Mouse (Mus musculus) intestine, embryonic 15.5 days (tissue): ENCODE measurements around the gene Hira. TPM values are rescaled to one million over a fixed set of nuclear protein-coding genes. Genes with fewer than 3 reads are reported as not detected.

Experiments used
- ATAC-seq: fragments of 200-750 bp; cut with Nextera tagmentation; 2 replicates; pipeline ENCODE4 v1.8.0; 2017; ENCODE audit warnings: moderate TSS enrichment, moderate library complexity
- H3K27ac ChIP-seq: fragments of 300-500 bp; sonication (generic); 2 replicates; pipeline ENCODE4 v1.5.1; 2015; ENCODE audit warnings: mild to moderate bottlenecking, inconsistent platforms
- H3K27me3 ChIP-seq: fragments of 300-500 bp; sonication (generic); replicated peaks from 2 replicates; pipeline ENCODE4 v1.6.1; 2015; ENCODE audit warnings: inconsistent platforms
- H3K36me3 ChIP-seq: fragments of 300-500 bp; sonication (generic); 2 replicates; pipeline ENCODE4 v1.6.1; 2015; ENCODE audit warnings: inconsistent platforms
- H3K4me1 ChIP-seq: fragments of 300-500 bp; sonication (generic); replicated peaks from 2 replicates; pipeline ENCODE4 v1.6.1; 2015; ENCODE audit warnings: inconsistent platforms
- H3K4me2 ChIP-seq: fragments of 300-500 bp; sonication (generic); replicated peaks from 2 replicates; pipeline ENCODE4 v1.6.1; 2015; ENCODE audit warnings: mild to moderate bottlenecking, inconsistent platforms
- H3K4me3 ChIP-seq: fragments of 300-500 bp; sonication (generic); replicated peaks from 2 replicates; pipeline ENCODE4 v1.5.1; 2015; ENCODE audit warnings: inconsistent platforms
- H3K9ac ChIP-seq: fragments of 300-500 bp; sonication (generic); 2 replicates; pipeline ENCODE4 v1.6.1; 2015; ENCODE audit warnings: inconsistent platforms
- H3K9me3 ChIP-seq: fragments of 300-500 bp; sonication (generic); 2 replicates; pipeline ENCODE4 v1.6.1; 2016; ENCODE audit warnings: inconsistent platforms
- WGBS: fragments of 180-500 bp; shearing (Covaris S2); methylation state at CpG from one replicate; pipeline ENCODE4 v1.1.7; 2015; 5-methylcytosine and 5-hydroxymethylcytosine counted together
- polyA plus RNA-seq: library from polyadenylated mRNA; unstranded; fragments of >200 nt; fragmentation: Nextera tagmentation; extraction: Ambion mirVana; gene quantifications from 2 replicates; pipeline ENCODE4 v1.2.1, GENCODE M21; 2015

Gene Hira
- polyA plus RNA-seq, 1 experiment from 2014 or later = 12.3 TPM

DNA sequence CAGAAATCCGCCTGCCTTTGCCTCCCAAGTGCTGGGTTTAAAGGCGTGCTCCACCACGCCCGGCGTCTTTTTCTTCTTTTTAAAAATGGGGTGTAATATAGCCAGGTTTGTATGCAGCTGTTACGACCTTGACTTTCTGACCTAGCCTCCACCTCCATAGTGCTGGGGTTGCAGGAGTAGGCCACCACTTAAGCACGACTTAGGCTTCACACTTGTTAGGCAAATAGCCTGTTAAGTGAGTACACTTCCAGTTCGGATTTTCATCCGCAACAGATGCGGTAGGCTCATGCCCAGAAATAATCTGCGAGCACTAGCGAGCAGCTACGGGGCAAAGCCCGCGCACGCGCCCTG is 771 bp upstream of the Hira start:
- H3K9ac ChIP-seq = peak overlapping the region; percentile 87
- peak overlapping the region; percentile 85 for H3K4me2 ChIP-seq
- peak overlapping the region; percentile 98 for H3K4me3 ChIP-seq
- peak; percentile 30 for ATAC-seq
- H3K9me3 ChIP-seq = no peaks in the 10 kb centered on the region
- no peaks in the 10 kb centered on the region for H3K4me1 ChIP-seq
- under 1% methylated on average over 17 of the region's 17 CpGs for WGBS
- peaks cover 20% of the 10 kb centered on the region for H3K36me3 ChIP-seq
- H3K27me3 ChIP-seq = no peaks in the 10 kb centered on the region
- H3K27ac ChIP-seq = peak overlapping the region; percentile 96

DNA sequence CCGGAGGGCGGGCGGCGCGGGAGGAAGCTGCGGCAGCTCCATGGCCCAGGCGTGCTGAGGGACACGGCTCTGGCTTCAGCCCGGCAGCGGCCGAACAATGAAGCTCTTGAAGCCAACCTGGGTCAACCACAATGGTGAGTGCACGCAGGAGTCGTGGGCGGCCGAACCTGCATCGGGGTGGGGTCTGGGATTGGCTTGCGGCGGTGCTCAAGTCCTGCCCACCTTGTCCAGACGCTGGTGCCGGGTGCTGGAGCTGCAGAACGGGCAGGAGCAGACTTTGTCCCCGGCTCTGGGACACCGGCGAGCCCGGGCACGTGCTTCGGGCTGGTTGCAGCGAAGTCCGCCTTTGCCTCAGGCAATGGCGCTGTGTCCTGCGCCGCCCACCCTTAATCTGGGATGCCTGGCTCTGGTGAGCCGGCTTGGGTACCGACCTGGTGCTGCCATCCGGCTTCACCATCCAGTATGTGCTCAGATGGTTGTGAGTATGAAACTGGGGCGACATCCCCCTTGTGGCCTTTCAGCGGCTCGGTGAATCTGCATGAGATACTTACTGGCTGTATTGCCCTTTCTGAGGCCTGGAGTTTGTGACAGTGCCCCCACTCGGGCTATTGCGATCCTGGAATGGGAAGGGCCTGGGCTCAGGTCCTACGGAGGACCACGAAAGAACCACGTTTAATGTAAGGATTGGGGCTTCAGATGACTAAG is 701 bp downstream of the Hira start:
- peak overlapping the region; percentile 98 for H3K4me3 ChIP-seq
- no peaks in the 10 kb centered on the region for H3K9me3 ChIP-seq
- H3K27me3 ChIP-seq = no peaks in the 10 kb centered on the region
- under 1% methylated on average over 43 of the region's 43 CpGs for WGBS
- H3K36me3 ChIP-seq = peaks cover 8% of the 10 kb centered on the region; the same call in 1 of the 2 replicates
- peak overlapping the region; percentile 87 for H3K9ac ChIP-seq
- no peaks in the 10 kb centered on the region for H3K4me1 ChIP-seq
- peak overlapping the region; percentile 96 for H3K27ac ChIP-seq
- peak overlapping the region; percentile 85 for H3K4me2 ChIP-seq
- peak; percentile 48 for ATAC-seq

DNA sequence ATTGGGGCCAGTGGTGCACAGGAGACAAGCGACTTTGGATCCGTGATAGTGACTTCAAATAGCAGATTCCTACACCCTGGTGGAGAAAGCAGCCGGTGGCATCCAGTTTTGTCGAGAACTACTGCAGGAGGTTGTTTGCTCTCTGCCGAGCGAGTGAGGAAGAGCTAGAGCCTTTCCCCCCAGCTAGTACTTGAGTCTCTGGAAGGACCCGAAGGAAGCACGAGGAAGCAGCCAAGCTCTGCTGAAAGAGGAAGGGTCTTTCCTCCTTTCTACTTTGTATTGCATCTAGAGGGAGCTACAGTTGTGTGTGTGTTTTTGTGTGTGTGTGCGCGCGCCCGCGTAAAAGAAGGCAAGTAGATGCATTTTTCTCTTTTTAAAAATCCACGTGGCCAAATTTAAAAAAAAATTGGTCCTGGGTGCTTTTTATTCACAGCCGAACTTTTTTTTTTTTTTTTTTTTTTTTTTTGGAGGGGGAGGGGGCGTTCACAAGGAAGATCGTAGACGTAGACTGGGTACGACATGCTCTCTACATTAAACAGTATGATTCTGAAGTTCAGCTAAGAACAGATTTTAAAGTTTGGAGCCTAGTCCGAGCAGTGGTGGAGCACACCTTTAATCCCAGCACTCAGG is 1.4 kb downstream of the Hira start:
- peak overlapping the region; percentile 85 for H3K4me2 ChIP-seq
- H3K27me3 ChIP-seq = no peaks in the 10 kb centered on the region
- WGBS = 15% methylated on average over 20 of the region's 20 CpGs
- no peaks in the 10 kb centered on the region for H3K9me3 ChIP-seq
- H3K9ac ChIP-seq = peak overlapping the region; percentile 87
- ATAC-seq = peak; percentile 0; the same call in 1 of the 2 replicates
- H3K4me1 ChIP-seq = no peaks in the 10 kb centered on the region
- peak overlapping the region; percentile 96 for H3K27ac ChIP-seq
- H3K36me3 ChIP-seq = peaks cover 6% of the 10 kb centered on the region; the same call in 1 of the 2 replicates
- peak overlapping the region; percentile 98 for H3K4me3 ChIP-seq

DNA sequence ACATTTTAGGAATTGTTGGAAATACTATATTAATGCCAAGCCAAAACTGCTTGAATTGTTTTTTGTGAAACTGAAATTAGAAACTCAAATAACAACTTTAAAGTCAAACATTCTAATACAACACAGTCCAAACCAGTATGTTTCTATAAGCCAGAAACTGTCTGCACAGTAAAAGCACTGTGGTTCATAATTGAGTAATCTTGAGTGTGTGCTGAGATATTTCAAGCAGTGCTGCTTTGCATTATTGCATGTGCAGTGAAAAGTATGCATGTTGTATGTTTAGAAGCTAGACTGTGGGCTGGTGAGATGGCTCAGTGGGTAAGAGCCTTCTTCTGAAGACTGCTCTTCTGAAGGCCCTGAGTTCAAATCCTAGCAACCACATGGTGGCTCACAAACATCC is 7.2 kb downstream of the Hira start:
- Histone ChIP-seq H3K9ac (no peak overlapping the region), H3K9me3 (no peaks in the 10 kb centered on the region), H3K4me1 (no peaks in the 10 kb centered on the region), H3K27ac (no peak overlapping the region), H3K36me3 (no peaks in the 10 kb centered on the region; the same call in 1 of the 2 replicates), H3K4me2 (no peak overlapping the region), H3K4me3 (no peak overlapping the region), H3K27me3 (no peaks in the 10 kb centered on the region)
- ATAC-seq = no peak

DNA sequence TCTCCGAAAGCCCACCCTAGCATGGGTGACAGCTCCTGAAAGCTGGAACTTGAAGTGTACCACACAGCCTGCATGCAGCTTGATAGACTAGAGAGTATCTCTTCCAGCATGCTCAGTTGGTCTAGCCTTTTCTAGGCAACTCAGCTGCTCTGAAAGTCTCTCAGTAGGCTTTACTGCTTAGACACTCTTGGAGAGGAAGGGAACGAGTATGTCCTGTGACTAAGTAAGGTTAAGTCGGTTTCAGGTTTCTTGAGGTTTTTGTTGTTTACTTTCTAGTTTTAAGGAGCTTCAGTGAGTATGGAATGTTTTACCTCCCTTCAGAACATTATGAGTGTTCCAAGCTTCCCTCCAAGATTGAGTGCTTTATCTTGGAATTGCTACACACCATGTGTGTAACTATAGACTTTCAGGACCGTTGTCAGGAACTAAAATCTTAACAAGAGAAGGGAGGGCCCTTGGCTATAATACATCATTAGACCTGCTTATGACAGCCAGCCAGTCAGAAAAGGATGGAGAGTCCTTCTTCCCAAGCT is 17.1 kb downstream of the Hira start:
- Histone ChIP-seq H3K36me3 (0 out of 2 replicates have a peak, but pooled peaks cover 6% of the 10 kb centered on the region), H3K27me3 (no peaks in the 10 kb centered on the region), H3K4me3 (no peak overlapping the region), H3K4me2 (no peak overlapping the region), H3K9ac (no peak overlapping the region), H3K9me3 (no peaks in the 10 kb centered on the region), H3K4me1 (no peaks in the 10 kb centered on the region), H3K27ac (no peak overlapping the region)
- WGBS = 67% methylated on average over 4 of the region's 4 CpGs
- ATAC-seq = no peak

DNA sequence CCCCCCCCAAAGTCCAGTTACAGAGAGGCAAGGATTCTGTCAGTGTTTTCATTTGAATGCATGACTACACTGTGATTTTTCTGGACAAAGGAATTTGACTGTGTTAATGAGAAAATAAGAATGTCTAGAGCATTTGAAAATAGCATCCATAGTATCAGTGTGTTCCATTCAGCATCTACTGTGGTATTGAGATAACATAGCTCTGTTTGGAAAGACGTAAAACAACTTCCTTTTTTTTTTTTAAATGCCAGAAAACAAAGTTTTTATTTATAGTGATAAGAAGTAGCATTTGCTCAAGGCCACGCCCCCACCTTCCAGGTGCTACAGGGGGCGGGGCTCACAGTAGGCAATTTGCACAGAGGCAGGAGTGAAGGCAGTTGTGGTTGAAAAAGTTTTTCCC is 18.4 kb downstream of the Hira start:
- Histone ChIP-seq H3K27me3 (no peaks in the 10 kb centered on the region), H3K4me3 (no peak overlapping the region), H3K4me1 (no peaks in the 10 kb centered on the region), H3K4me2 (no peak overlapping the region), H3K9ac (no peak overlapping the region), H3K36me3 (peaks cover 10% of the 10 kb centered on the region; the same call in 1 of the 2 replicates), H3K27ac (no peak overlapping the region), H3K9me3 (no peaks in the 10 kb centered on the region)
- ATAC-seq = no peak
- 78% methylated on average over 3 of the region's 3 CpGs for WGBS

DNA sequence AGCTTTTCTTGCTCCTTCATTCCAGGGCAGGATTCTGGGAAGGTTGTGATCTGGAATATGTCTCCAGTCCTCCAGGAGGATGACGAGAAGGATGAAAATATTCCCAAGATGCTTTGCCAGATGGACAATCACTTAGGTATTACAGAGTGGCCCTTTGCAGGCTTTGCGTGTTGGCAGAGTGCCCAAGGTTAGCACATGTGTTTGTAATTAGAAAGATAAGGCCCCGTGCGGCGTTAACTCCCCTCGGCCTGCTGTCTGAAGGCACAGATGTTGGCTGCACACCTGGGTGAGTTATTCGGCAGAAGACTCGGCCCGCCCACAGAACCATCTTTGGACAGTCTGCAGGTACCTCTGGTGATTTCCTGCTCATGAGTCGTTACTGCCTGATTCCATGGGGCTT is 19.6 kb downstream of the Hira start:
- Histone ChIP-seq H3K4me1 (no peaks in the 10 kb centered on the region), H3K27me3 (no peaks in the 10 kb centered on the region), H3K36me3 (peaks cover 10% of the 10 kb centered on the region; the same call in 1 of the 2 replicates), H3K4me3 (no peak overlapping the region), H3K27ac (no peak overlapping the region), H3K4me2 (no peak overlapping the region), H3K9ac (no peak overlapping the region), H3K9me3 (no peaks in the 10 kb centered on the region)
- ATAC-seq = no peak
- 74% methylated on average over 10 of the region's 10 CpGs for WGBS

DNA sequence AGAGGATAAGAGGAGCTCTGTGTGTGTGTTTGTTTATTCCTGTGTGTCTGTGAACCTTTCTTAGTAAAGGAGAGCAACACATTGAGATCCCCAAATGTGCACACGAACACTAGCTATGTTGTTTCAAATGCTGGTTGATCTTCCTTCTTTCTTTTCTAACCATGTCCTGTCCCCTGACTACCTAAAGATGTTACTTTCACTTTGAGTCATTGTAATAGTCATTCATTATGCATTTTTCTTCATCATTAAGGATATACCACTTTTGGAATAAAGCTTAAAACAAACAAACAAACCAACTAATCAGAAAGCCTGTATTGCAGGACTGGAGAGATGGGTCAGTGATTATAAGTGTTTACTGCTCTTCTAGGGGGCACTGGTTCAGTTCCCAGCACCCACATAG is 28.8 kb downstream of the Hira start:
- no peak overlapping the region for H3K9ac ChIP-seq
- no peaks in the 10 kb centered on the region for H3K9me3 ChIP-seq
- 85% methylated on average over 1 of the region's 1 CpGs for WGBS
- ATAC-seq = no peak
- no peak overlapping the region for H3K27ac ChIP-seq
- no peak overlapping the region for H3K4me2 ChIP-seq
- no peaks in the 10 kb centered on the region for H3K27me3 ChIP-seq
- peaks cover 3% of the 10 kb centered on the region; the same call in 1 of the 2 replicates for H3K36me3 ChIP-seq
- no peaks in the 10 kb centered on the region for H3K4me1 ChIP-seq
- H3K4me3 ChIP-seq = no peak overlapping the region

DNA sequence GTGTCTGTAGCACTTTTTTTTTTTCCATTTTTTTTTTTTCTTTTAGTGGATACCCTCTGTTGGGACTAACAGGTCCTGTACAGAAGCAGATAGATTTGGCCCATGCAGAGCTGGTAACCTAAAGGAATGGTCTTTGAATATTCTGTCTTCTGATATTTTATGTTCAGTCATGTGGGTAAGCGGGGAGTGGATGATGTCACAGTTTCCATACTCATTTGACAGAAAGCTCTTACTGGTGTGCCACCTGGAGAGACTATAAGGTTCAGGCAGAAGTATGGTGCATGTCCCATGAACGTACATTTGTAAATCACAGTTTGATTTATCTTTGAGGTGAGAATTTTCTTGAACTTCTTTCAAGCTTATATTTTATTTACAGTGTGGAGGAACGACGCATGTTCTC is 39.2 kb downstream of the Hira start:
- Histone ChIP-seq H3K4me1 (no peaks in the 10 kb centered on the region), H3K9me3 (no peaks in the 10 kb centered on the region), H3K36me3 (peaks cover 17% of the 10 kb centered on the region; the same call in 1 of the 2 replicates), H3K4me3 (no peak overlapping the region), H3K4me2 (no peak overlapping the region), H3K27me3 (no peaks in the 10 kb centered on the region), H3K9ac (no peak overlapping the region), H3K27ac (no peak overlapping the region)
- ATAC-seq = no peak
- WGBS = 90% methylated on average over 4 of the region's 4 CpGs

DNA sequence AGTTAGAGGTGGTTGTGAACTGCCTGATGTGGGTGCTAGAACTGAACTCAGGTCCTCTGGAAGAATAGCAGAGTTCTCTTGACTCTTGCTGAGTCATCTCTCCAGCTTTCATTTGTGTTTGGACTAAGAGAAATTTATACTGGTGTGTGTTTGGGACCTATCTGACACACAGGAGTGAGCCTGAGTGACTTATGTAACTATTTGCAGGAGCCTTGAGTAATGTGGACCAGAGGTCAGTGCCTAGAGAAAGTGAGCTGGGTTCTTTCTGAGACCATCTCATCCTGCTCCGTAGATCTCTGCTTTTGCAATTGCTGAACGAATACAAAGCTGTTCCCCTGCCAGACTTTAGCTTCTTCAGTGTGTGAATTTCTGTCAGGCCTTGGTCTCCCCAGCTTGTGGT is 44.9 kb downstream of the Hira start:
- Histone ChIP-seq H3K4me1 (no peaks in the 10 kb centered on the region), H3K27ac (no peak overlapping the region), H3K9ac (no peak overlapping the region), H3K4me3 (no peak overlapping the region), H3K4me2 (no peak overlapping the region), H3K9me3 (no peaks in the 10 kb centered on the region), H3K36me3 (peaks cover 45% of the 10 kb centered on the region), H3K27me3 (no peaks in the 10 kb centered on the region)
- no peak for ATAC-seq
- whole genome bisulfite sequencing = 84% methylated on average over 2 of the region's 2 CpGs

DNA sequence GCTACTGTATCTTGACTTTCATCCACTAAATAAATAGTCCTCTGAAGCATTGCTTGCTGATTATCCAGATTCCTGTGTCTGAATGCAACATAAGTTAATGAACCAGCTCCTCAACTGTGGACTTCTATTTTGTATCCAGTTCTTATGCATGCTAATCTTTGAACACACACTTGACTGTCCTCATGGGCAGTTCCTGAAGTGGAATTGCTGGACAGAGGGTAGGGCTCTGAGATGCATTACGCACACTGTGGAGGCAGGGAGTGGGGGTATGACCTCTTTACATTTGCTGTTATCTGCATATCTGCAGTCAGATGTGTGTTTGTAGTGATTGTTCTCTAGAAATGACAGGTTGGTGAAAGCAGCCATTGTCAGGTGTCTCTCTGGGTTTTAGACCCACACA is 51.1 kb downstream of the Hira start:
- Histone ChIP-seq H3K4me1 (no peaks in the 10 kb centered on the region), H3K4me3 (no peak overlapping the region), H3K27me3 (no peaks in the 10 kb centered on the region), H3K36me3 (peaks cover 24% of the 10 kb centered on the region; the same call in 1 of the 2 replicates), H3K27ac (no peak overlapping the region), H3K4me2 (no peak overlapping the region), H3K9ac (no peak overlapping the region), H3K9me3 (no peaks in the 10 kb centered on the region)
- 94% methylated on average over 1 of the region's 1 CpGs for WGBS
- ATAC-seq = no peak

DNA sequence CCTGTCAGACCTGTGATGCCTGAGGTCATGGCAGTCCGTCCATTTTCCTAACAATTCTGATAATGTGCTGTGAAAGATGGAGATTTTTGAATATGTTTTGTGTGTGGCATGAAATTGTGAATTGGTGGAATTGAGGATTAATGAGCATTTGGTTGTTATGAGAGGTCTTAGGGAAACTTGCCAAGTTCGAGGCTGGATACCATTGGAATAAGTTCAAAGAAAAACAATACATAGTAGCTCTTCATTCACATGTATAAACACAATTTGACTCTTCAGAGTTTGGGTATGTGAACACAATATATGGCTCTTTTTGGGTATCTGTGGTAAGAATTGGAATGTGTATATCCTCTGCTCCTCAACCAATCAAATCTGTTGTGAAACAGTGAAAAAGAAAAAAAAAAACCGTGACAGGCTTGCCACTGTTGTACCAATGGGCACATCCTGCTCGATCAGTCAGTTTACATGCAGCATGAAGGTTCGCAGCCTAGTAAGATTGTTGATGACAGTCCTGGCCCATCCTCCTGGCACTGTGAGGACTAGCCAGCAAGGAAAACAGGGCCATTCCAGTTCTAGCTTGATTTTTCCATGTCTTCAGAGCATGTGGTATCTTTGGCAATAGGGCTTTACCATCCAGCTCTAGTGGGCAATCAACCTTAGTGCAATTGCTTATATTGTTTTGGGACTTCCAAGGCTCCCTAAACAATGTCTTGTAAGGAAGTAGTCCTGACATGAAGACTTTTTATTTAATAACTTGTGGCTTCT is 61.7 kb downstream of the Hira start:
- H3K27ac ChIP-seq = no peak overlapping the region
- H3K4me2 ChIP-seq = no peak overlapping the region
- ATAC-seq = no peak
- H3K9me3 ChIP-seq = no peaks in the 10 kb centered on the region
- WGBS = 83% methylated on average over 5 of the region's 5 CpGs
- peaks cover 21% of the 10 kb centered on the region for H3K36me3 ChIP-seq
- H3K4me3 ChIP-seq = no peak overlapping the region
- no peaks in the 10 kb centered on the region for H3K27me3 ChIP-seq
- no peaks in the 10 kb centered on the region for H3K4me1 ChIP-seq
- no peak overlapping the region for H3K9ac ChIP-seq
